Mouse (Mus musculus): ENCODE measurements at regions not wholly inside any gene's neighbourhood (a gene's known extent, or its start where the extent isn't known, plus 50 kb on each side); places are given as distances from the start of the nearest gene placed in this dataset.

GRCm38 (mm10) chr9:73416084-73416777, 303.0 kb downstream of the Rsl24d1 start:
- TF ChIP-seq CTCF (IDR thresholded peaks at IDR 0.05; ENCODE audit: insufficient read depth, low read depth, low read length), result no peak
- TF ChIP-seq POLR2A (IDR thresholded peaks at IDR 0.05; ENCODE audit: insufficient read depth, low read depth, low read length), result no peak
